Mouse (Mus musculus): Measurements from ENCODE around the gene Arhgdia.

Arhgdia gene

DNA sequence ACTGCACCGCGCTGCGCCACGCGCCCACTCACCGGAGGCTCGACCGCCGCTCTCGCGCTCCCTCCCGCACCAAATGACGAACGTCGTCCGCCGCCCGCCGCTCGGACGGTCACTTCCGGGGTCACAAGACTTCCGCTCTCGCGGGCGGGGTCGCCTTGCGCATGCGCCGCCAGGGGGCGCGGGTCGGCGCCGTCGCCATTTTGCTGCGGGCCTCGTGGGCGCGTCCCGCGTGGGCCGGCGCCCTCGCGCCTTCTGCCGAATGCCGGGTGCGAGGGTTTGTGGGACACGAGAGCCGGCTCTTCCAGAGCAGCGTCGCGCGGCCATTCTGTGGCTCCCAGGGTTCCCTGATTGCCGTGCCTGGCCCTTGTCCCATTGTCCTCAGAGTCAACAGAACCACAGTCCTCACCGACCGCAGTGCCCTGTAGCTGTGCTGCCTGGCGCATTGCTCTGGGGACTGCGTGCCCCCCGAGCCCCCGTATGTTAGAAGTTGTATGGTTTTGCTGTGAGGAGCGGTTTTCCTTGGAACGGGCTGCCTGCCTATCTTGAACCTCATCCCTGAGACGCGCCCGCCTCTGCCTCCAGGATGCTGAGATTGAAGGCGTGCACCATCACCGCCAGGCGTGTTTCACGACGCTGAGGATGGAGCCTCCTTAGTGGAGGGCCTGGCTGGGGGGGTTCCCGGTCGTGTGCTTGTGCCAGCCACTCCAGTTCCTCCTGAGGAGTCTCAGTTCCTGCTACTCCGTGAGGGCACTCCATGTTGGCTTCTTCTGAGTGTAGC, at the start of gene Arhgdia:
Arhgdia (minus strand) TSS at position 135 of the 778 bp plus-strand sequence.
- peak; percentile 92 for DNase-seq (ENCODE audit: low read depth, low spot score)

DNA sequence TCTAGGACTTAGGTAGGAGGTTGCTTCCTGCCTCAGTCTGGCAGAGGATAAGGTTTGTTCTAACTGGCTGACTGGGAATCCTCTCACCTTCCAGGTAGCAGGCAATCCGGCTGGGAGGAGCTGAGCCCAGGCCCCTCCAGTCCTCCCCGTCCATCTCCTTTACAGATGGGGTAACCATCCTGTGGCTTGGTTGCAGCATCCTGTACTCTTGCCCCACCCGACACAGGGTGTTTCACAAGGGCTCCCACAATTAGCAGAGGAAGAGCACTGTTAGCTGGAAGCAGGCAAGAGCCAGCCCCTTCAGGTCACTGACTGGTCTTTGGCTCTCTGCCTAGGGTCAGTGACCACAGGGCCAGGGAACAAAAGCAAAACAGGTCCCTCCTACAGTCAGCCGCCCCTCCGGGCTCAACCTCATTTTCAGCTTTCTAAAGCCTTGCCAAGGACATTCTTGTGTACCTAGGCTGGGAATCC, 49.0 kb upstream of the Arhgdia start:
- DNase-seq (ENCODE audit: low read depth, low spot score): peak; percentile 48

DNA sequence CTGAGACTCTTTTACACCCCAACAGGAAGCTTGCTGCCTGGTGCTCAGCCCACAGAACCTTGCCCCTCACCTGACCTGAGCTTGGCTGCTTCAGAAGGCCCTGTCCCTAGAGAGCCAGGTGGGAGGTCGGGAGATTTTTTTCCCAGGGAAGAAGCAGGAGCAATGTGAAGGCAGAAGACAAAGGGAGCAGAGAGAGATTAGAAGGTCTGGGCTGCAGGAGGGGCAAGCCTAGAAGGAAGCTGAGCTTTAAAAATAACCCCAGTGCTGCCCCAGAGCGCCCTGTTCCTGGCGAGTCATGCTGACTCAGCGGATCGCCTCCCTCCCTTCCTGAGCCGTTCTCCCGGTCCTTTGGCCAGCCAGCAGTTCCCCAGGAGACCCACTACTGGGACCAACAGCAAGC, 48.5 kb upstream of the Arhgdia start:
- DNase-seq (ENCODE audit: low read depth, low spot score): peak; percentile 37

DNA sequence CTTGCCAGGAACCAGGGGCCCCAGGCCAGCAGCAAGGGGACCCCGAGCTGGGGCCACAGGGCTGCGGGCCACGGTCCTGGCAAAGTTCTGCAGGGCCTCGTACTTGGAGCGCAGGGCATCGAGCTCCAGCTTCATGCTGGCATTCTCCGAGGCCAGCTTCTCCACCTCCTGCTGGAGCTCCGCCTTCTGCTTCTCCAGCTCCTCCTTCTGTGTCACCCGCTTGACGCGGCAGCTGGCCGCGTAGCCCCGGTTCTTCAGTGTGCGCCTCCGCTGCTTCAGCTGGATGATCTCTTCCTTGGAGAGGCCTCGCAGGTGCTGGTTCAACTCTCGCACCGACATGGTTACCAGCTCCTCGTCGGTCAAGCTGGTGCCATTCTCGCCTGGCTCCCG, 47.9 kb upstream of the Arhgdia start:
- peak; percentile 82 for DNase-seq (ENCODE audit: low read depth, low spot score)

DNA sequence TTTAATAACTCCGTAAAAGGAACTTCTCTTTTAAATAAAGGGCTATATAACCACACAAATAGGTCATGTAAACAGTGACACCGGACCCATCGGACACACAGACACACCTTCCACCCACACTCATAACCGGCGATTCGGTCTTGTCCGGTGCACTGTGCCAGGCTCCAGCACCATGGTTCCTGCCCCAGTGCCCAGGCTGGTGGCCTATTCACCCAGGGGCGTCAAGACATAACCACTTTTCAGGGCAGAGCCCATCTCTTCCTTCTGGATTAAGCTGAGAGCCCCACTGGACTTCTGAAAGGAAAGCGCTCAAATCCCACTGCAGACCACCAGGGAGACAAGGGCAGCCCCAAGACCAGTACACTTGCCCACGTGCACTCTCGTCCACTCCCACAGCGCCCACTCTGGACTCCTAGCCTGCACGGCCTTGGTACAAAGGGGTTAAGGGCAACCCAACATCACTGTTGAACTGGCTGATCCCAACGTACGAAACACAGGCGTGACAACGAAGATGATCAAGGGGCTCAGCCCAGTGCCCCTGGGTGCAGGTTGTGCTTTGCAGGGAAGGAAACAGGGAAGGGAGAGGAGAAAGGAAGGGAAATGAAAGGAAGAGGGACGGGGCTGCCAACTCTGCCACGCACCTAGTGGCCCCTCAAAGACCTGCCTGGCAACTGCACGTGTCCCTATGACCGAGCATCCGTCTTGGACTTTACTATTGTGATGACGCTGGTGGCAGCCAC, 47.3 kb upstream of the Arhgdia start:
- no peak for DNase-seq (ENCODE audit: low read depth, low spot score)

DNA sequence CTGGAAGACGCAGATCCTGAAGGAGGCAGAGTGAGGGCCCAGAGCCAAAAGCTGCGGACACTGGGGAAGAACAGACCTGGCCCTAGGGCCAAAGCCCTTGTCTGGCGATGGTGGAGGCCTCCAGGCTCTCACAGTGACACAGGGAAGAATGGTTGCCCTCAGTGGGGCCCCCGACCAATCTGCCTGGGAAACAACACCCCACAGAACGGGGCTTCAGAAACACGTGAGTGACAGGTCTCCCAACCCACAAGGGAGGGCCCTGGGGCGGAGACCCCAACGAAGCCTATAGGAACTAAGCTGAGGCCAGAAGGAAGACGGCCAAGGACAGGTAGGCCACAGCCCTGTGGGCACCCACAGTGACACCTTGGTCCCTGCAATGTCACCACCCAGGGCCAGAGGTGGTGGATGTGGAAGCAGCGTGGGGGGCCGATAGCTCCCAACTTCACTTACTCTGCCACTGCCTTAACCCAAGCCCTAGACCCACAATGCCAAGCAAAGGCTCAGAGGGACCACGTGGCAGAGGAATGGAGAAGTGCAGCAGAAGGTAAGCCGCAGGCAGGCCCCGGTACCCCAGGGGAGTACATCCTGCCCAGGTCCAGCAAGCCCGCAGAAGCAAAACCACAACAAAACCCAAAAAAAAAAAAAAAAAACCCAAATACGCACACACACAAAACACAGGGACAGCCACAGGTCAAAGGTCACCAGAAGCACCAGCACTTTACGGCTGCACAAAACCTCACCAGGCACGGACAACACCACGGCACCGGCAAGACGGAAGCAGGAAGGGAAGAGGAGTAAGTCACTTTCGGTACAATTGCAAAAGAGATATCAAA, 46.3 kb upstream of the Arhgdia start:
- DNase-seq (ENCODE audit: low read depth, low spot score): peak; percentile 88

DNA sequence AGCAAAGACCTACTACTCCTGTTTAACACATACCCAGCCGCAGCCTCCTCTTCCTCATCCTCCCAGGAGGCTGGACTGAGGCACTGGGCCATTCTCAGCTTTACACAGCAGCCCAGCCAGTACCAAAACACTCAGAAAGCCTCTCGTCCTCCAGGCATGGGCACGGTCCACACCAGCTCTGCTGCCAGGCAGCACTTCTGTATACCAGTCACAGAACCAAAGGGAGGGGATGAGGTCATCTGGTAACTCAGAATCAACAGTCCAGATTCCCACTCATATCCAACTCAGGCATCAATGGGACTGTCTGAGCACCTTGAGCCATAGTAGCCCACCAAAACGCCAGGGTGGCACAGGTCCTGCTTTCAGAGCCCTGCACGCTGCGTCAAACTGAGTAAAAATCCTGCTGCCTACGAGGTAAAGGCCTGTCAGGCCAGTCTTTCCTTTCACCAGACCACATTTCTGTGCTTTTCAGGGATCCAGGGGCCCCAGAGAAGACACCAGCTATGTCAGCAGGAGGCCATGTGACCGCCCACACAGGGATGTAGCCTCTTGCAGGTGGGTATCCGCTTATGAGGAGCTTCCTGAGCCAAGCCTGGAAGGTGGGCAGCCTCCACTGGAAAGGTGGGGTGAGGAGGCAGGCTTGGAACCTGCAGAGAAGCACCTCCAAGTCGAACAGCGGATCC, 45.5 kb upstream of the Arhgdia start:
- no peak for DNase-seq (ENCODE audit: low read depth, low spot score)

DNA sequence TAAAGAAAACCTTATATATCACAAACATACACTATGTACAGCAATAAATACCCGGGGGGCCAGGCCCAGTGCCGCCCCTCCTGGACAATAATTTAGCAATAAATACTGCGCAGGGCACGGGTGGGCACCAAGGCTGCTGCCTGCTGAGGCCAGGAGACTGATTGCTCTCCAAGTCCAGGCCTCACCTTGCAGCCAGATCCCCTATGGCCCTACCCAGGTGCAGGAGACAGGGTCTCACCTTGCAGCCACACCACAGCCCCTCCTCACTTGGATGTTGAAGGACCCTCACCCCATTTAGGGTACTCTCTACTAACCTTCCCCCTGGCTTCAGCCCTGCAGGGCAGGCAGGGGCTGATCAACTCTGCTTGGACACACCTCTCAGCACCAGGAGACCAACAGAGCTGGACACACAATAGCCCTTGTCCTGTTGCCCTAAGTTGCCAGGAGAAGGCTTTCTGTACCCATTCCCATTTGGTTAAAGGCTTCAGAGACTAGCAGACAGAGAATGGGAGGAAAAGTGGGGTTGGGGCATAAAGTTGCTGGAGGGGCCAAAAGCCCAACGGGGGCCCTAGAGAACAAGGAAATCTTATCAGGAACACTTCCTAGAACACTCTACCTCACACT, 43.8 kb upstream of the Arhgdia start, which contains the start of gene Sirt7:
Sirt7 (minus strand) TSS at position 89 of the 624 bp plus-strand sequence.
- DNase-seq (ENCODE audit: low read depth, low spot score): no peak

DNA sequence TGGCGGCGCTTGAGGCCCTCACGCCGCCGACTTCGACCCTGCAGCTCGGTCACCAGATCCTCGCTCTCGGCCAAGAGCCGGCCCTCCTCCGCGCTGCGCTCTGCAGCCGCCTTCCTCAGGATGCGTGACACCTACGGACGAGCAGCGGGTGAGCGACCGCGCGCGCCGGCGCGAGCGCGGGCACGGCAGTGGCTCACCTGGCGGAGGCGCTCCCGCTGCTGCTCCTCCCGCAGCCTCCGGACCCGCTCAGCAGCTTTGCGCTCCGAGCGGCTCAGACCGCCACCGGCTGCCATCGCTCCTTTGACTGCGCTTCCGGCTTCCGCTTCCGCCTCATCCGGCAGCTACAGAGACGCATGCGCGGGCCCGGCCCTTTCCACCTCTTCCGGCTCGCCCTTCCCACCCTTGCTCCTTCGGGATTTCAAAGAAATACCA, 43.3 kb upstream of the Arhgdia start:
- peak; percentile 88 for DNase-seq (ENCODE audit: low read depth, low spot score)

DNA sequence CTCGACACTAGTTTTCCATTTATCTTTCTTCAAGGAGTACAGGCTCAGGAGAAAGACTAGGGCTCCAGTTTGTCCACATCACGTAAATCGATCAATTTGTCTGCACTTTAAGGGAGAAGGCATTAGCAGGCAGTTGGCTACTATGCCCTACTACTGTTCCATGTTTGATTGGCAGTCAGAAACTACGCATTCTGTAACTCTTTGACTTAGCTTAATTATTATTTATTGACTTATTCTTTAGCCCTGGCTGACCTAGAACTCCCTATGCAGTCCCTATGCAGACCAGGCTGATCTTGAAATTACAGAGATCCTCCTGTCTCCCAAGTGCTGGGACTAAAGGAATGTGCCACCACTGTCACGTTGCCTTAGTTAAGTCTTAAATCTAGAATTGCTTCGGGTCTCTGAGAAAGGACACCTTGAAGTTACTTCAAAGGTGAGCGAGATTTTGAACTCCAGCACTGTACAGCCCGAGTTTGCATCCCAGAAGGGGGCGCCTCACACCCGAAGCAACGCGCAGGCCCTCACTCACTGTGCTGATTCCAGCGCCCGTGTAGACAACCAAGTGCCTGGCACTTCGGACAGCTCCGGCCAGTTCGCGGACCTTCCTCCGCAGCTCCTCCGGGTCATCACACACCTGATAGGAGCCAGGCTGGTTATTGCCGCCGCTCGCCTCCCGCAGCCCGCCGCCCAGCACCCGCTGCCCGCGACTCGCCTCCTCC, 42.7 kb upstream of the Arhgdia start:
- DNase-seq (ENCODE audit: low read depth, low spot score): peak; percentile 81

DNA sequence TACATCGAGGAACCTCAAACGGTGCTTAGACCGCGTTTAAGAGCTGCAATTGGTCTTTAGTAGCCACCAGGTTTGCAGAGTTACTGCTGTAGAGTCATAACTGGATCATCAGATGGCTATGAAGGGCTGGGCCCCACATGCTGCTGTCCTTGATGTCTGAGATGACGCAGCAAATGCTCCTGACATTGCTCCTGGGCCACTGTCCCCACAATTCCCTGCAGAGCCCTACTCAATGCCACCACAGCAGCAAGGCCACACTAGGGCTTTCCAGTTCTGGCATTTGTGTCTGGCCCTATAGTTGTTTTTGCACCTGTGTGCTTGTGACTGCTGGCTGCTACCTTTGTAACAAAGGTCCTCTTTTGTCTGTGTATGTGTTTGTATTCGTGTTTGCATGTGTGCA, 41.4 kb upstream of the Arhgdia start:
- DNase-seq (ENCODE audit: low read depth, low spot score): no peak

DNA sequence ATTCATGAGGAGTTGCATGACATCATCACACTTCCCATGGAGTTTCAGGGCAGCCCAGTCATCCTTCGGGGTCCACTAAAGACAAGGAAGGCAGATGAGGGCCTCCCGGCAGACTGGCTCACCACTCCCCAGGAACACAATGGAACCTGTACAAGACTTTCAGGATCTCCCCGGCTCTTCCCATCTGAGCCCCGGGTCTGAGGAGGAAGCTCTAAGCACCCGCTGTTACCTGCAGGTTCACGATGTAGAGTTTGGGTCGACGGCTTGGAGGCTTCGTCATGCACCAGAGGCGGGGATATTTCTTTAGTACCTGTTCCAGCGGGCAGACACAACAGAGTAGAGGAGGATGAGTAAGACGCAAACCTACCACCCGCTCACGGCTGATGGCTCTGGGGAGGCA, 38.8 kb upstream of the Arhgdia start:
- no peak for DNase-seq (ENCODE audit: low read depth, low spot score)

DNA sequence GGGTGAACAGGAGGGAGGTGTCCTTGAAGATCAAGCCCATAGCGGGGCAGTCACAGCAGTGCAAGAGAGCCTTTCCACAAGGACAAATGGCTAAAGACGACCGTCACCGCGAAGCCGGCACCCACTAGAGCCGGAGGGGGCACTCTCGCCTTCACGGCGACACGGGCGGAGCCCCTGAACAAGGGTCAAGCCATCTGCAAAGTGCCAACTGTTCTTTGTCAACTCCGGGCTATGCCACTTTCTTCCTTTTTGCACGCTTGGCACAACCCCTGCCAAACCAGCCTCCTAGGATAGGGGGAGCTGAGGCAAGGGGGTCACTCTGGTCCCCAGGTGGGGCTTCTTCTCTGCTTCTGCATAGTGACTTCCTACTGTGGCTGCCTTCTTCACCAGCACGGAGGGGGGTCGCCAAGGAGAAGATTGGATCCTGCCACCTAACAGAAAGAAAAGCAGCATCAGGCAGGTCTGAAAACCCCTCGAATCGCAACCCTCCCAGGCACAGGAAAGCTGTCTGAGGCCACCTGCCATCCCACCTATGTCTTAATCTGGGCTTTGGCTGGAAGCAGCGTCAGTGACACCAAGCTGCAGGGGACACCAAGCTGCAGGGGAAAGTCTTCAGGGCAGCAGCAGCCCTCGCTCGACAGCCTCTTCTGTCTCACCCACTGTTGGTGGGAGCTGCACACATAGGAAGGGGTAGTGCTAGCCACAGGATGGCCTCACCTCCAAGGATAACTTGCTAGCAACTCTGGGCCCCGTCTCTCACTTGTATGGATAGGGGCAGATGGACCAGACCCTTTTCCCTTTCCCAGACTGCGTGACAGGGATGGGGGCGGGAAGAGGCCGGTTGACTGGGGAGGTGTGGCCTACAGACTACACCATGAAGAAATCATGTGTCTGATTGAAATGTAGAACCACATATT, 37.5 kb upstream of the Arhgdia start:
- DNase-seq (ENCODE audit: low read depth, low spot score): no peak

DNA sequence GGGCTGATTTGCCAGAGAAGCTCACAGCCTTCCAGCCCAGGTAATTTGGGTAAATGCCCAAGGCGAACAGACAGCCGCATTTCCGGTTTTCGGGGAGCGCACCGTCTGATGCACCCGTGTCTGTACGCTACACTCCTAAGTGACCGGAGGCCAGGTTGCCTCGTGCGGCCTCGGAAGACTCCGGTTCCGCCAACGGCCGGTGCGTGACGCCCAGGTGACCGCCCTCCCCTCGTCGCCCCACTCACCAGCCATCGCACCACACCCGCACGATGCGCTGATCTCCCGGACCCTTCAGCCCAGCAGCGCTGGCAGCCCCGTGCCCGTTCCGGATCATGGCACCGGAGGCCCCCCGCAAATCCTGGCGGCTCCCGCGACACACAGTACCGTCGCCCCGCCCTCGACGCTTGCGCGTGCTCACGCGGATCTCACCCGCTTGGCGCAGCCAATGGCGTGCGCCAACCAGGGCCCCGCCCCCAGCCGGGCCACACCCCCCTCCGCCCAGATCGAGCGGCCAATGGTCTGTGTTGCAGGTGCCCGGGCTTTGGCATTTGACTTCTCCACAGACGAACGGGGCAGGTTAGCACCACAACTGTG, 36.2 kb upstream of the Arhgdia start, which contains the start of gene Pcyt2:
Pcyt2 (minus strand) TSS at position 418 of the 594 bp plus-strand sequence.
- peak; percentile 95 for DNase-seq (ENCODE audit: low read depth, low spot score)

DNA sequence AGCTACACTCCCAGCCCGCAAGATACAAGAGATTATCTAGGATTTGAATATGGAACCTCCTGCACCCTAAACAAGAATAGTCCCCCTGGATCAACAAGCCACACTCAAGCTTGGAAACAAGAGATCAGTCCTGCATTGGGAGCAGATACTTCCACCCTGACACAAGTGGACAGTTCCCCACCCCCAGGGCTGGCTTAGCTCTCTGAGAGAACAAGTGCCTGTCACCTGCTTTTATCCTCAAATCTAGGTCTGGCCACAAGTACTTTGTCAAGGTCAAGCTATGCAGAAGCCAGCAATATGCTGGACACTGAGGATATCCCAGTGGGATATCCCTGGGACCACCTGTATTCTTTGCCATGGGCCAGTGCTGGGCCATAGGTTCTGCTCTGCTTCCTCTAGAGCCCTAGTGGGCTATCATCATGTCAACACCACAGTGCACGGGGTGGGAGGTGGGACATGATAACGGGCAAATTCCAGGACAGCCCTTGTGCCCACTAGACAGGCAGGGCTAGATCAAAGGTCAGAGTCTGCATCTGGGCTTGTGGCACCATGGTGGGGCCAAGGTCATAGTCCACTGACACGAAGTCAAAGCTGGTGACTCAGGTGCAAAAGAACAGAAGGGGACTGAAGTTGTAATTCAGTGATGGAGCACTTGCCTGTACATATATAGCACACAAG, 35.3 kb upstream of the Arhgdia start:
- DNase-seq (ENCODE audit: low read depth, low spot score): no peak

DNA sequence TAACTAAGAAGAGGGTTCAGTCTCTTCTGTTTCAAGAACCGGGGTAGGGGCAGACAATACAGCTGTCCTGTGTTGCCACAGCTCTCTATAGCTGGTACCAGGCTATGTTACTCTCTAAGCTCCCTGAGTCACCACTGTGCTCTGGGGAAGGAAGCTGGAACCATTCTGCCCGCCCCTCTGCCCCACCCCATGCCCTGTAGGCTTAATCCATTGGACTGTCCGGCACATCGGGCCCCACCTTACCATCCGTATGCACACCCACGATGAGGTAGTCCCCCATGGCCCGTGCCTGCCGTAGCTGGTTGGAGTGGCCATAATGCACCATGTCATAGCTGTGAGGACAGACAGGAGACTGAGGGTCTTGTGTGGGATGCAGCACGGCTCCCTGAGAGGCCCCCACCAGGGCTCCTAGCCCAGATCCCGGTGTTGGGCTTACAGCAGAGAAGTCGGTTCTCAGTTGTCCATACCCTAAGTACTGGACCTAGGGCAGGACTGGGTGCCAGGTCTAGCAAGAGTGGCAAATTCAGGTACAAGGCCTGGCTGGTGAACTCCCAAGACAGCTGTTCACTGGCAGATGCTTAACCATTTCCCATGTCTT, 34.3 kb upstream of the Arhgdia start:
- no peak for DNase-seq (ENCODE audit: low read depth, low spot score)

DNA sequence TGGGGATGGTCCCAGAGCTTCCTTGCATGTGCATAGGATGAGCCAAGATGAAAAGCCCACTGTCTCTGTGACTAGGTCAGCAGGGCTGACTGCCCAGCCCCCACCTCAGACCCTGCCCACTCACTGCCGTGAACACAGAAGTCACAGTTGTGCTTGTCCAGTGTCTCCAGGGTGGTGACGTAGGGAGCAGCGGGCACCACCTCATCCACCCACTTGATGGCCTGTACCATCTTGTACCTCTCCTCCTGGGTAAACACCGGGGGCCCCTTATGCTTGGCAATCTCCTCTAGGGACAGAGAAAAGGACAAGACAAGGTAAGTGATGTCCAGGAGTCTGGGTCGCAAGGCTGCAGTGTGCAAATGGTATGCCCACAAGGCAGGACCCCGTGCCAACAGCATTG, 33.7 kb upstream of the Arhgdia start:
- DNase-seq (ENCODE audit: low read depth, low spot score): no peak

DNA sequence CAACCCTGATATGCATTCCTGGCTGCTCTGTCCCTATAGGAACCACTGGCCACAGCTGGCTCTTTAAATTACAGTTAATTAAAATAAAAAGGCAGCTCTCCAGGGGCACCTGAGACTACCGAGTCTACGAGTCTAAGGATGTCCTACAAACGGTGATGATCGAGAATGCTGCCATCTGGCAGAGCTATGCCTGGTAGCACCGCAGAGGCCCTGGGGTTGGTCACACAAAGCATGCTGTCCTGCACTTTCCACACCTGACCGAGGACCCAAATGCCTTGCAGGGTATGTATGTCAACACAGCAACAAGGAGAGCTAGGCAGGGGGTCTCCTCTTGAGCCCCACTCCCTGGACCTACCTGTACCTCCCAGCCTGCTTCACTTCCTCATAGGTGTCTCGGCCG, 32.6 kb upstream of the Arhgdia start:
- no peak for DNase-seq (ENCODE audit: low read depth, low spot score)
